Mouse (Mus musculus) urinary bladder, postnatal 4 days (tissue): ENCODE results near the gene Fam213b.

Experiments
- DNase-seq, 2 experiments: peaks; one replicate each; pipeline ENCODE4 v3.0.0; 2021 to 2022; ENCODE audit warnings: low spot score in 2 of 2

Gene Fam213b

GRCm38 (mm10) chr4:154922931-154923330, 24.0 kb upstream of the Fam213b start:
- no peak for DNase-seq

- DNase-seq, result no peak
Observed at GRCm38 (mm10) chr4:154922291-154922690, 23.4 kb upstream of the Fam213b start.

GRCm38 (mm10) chr4:154916662-154917061, 17.7 kb upstream of the Fam213b start:
- DNase-seq, result no peak

GRCm38 (mm10) chr4:154915286-154915685, 16.4 kb upstream of the Fam213b start:
- DNase-seq, result no peak

GRCm38 (mm10) chr4:154914707-154915106, 15.8 kb upstream of the Fam213b start:
- no peak for DNase-seq

- DNase-seq, result no peak
Observed at GRCm38 (mm10) chr4:154914252-154914651, 15.3 kb upstream of the Fam213b start.

- no peak for DNase-seq
Observed at GRCm38 (mm10) chr4:154913845-154914244, 14.9 kb upstream of the Fam213b start.

- DNase-seq, result no peak
Observed at GRCm38 (mm10) chr4:154911644-154912043, 12.7 kb upstream of the Fam213b start.

GRCm38 (mm10) chr4:154910606-154911522, 11.9 kb upstream of the Fam213b start:
- DNase-seq, result no peak

GRCm38 (mm10) chr4:154908490-154908889, 9.6 kb upstream of the Fam213b start:
- no peak for DNase-seq

GRCm38 (mm10) chr4:154907833-154908232, 8.9 kb upstream of the Fam213b start:
- peak; percentile 52 to 72 for DNase-seq

GRCm38 (mm10) chr4:154904185-154905071, 5.5 kb upstream of the Fam213b start:
- DNase-seq, result peak; percentile 68 to 74

- DNase-seq, result no peak
Observed at GRCm38 (mm10) chr4:154902371-154902770, 3.4 kb upstream of the Fam213b start.

GRCm38 (mm10) chr4:154897676-154898465, 1.1 kb downstream of the Fam213b start:
- DNase-seq, result no peak

- DNase-seq, result no peak
Observed at GRCm38 (mm10) chr4:154895549-154895948, 3.4 kb downstream of the Fam213b start.

- peak in 1 of 2 experiments; percentile 53 for DNase-seq
Observed at GRCm38 (mm10) chr4:154890887-154891286, 8.0 kb downstream of the Fam213b start.

- no peak for DNase-seq
Observed at GRCm38 (mm10) chr4:154887593-154888250, 11.2 kb downstream of the Fam213b start.

- no peak for DNase-seq
Observed at GRCm38 (mm10) chr4:154886876-154887592, 11.9 kb downstream of the Fam213b start.

GRCm38 (mm10) chr4:154885416-154885815, 13.5 kb downstream of the Fam213b start:
- no peak for DNase-seq

GRCm38 (mm10) chr4:154882014-154882659, 16.8 kb downstream of the Fam213b start:
- no peak for DNase-seq
